Mouse (Mus musculus) kidney, embryonic 14.5 days (tissue): ENCODE data around the gene Slc25a3. TPM values are rescaled to one million over a fixed set of nuclear protein-coding genes. Genes with fewer than 3 reads are reported as not detected.
A peak's percentile ranks its signal among the peaks of the same experiment; 100 is the strongest.

ENCODE experiments used
- ATAC-seq: fragments of 200-750 bp; cut with Nextera tagmentation; 2 replicates; pipeline ENCODE4 v1.8.0; 2017; ENCODE audit warnings: moderate number of reproducible peaks, mild to moderate bottlenecking, moderate TSS enrichment, moderate library complexity; ENCODE audit not compliant: low FRiP score, low TSS enrichment
- H3K27ac ChIP-seq: fragments of 300-500 bp; sonication (generic); 2 replicates; pipeline ENCODE4 v1.5.1; 2014; ENCODE audit warnings: low read depth, mild to moderate bottlenecking, low read length, moderate library complexity, mixed read lengths
- H3K27me3 ChIP-seq: fragments of 300-500 bp; sonication (generic); 2 replicates; pipeline ENCODE4 v1.6.1; 2014; ENCODE audit warnings: mild to moderate bottlenecking, low read length; ENCODE audit not compliant: control insufficient read depth, insufficient read depth
- H3K36me3 ChIP-seq: fragments of 300-500 bp; sonication (generic); 2 replicates; pipeline ENCODE4 v1.6.1; 2014; ENCODE audit warnings: low read length, mixed read lengths; ENCODE audit not compliant: control insufficient read depth, insufficient read depth
- H3K4me1 ChIP-seq: fragments of 300-500 bp; sonication (generic); 2 replicates; pipeline ENCODE4 v1.6.1; 2014; ENCODE audit warnings: low read length, mixed read lengths; ENCODE audit not compliant: control insufficient read depth, insufficient read depth
- H3K4me2 ChIP-seq: fragments of 300-500 bp; sonication (generic); replicated peaks from 2 replicates; pipeline ENCODE4 v1.6.1; 2014; ENCODE audit warnings: low read depth, mild to moderate bottlenecking, low read length
- H3K4me3 ChIP-seq: fragments of 300-500 bp; sonication (generic); 2 replicates; pipeline ENCODE4 v1.5.1; 2014; ENCODE audit warnings: mild to moderate bottlenecking, low read length
- H3K9ac ChIP-seq: fragments of 300-500 bp; sonication (generic); 2 replicates; pipeline ENCODE4 v1.6.1; 2014; ENCODE audit warnings: low read depth, mild to moderate bottlenecking, low read length, moderate library complexity
- H3K9me3 ChIP-seq: fragments of 300-500 bp; sonication (generic); 2 replicates; pipeline ENCODE4 v1.6.1; 2016; ENCODE audit warnings: low read length; ENCODE audit not compliant: control insufficient read depth
- WGBS: fragments of 180-500 bp; shearing (Covaris S2); extraction: QIAGEN DNeasy Blood & Tissue Kit; methylation state at CpG from one replicate; pipeline ENCODE4 v1.1.7; 2014; 5-methylcytosine and 5-hydroxymethylcytosine counted together
- polyA plus RNA-seq: library from polyadenylated mRNA; unstranded; fragments of >200 nt; fragmentation: Nextera tagmentation; extraction: Ambion mirVana; gene quantifications from 2 replicates; pipeline ENCODE4 v1.2.1, GENCODE M21; 2014

Gene Slc25a3
- polyA plus RNA-seq, 1 experiment from 2014 or later = 625 TPM

DNA sequence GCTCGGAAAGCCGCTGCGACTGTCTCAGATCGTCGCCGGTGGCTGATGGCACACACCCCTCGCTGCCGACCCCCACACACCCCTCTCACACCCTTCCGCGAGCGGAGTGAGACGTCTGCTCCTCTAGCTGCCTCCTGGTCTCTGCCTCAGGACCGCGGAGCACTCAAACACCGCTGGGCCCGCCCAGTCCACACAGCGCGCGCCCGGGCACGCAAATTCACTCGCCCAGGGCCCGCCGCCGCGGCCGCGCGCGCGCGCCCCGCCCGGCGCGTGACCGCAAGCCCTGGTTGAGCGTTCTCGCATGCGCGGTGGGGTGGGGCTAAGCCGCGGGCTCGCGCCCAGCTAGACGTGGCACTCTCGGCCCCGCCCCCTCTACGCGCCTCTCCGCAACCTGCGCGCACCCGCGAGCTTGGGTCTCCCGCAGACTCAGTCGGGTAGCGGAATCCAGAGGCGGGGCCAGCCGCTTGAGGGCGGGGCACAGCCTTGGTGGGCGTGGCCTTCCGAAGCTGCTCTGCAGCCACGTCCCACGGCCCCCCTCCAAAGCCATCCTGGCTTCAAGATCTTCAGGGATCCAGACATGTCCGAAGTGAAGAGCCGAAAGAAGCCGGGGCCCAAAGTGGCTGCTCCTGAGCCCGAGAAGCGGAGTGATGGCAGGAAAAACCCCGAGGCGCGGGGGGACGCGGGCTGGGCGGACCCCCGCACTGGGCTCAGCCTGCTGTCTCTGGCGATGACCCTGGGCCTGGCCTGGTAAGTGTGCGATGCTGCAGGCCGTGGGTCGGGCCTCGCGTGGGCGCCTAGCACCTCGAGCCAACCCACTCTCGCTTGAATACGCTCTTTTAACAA is 41.1 kb downstream of the Slc25a3 start, which contains the start of the genes Apaf1 and Ikbip:
Gene Apaf1 (minus strand): TSS at position 221 of the 843 bp plus-strand sequence.
Gene Ikbip (plus strand): TSS at position 391 of the 843 bp plus-strand sequence.
- Histone ChIP-seq H3K4me3 (peak within 1 kb of the TSS; percentile 78), H3K9ac (peak within 1 kb of the TSS; percentile 84), H3K27ac (peak within 1 kb of the TSS; percentile 78), H3K27me3 (no peaks in the 10 kb centered on the region), H3K36me3 (0 out of 2 replicates have a peak, but pooled peaks cover 2% of the 10 kb centered on the region), H3K4me1 (no peaks in the 10 kb centered on the region), H3K9me3 (no peaks in the 10 kb centered on the region), H3K4me2 (peak within 1 kb of the TSS; percentile 74)
- WGBS = under 1% methylated on average over 80 of the region's 87 CpGs
- peak; percentile 96 for ATAC-seq

DNA sequence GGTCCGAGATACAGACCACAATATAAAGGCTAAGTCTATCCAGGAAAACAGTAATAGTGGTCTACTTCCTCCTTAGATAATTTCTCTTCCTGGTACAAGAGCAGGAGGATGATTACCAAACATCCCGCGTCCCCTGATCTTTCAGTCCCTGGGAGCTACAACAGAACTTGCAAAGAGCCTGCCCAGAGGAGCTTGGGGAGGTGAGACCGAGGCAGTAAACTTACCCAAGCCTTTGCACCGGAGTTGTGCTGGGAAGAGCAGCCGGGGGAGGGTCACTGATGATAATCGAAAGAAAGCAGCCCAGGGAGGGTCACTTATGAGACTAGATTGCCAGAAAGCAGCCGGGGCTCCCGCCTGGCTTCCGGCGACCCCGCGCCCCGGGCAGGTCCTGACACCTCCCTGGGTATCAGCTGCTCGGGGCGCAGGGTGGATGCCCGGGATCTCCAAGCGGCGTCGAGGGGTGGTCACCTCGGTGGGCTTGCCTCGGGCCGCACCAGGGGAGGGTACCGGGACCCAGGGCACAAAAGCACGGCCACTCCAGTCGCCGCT is 41.8 kb downstream of the Slc25a3 start:
- Histone ChIP-seq H3K4me1 (no peaks in the 10 kb centered on the region), H3K4me3 (peak overlapping the region; percentile 78), H3K9ac (peak overlapping the region; percentile 84), H3K27me3 (no peaks in the 10 kb centered on the region), H3K4me2 (peak overlapping the region; percentile 42), H3K27ac (peak overlapping the region; percentile 78), H3K36me3 (peaks cover 8% of the 10 kb centered on the region; the same call in 1 of the 2 replicates), H3K9me3 (no peaks in the 10 kb centered on the region)
- ATAC-seq = no peak; the same call in 1 of the 2 replicates
- WGBS = under 1% methylated on average over 27 of the region's 27 CpGs

- Histone ChIP-seq H3K9me3 (no peaks in the 10 kb centered on the region), H3K9ac (no peak overlapping the region), H3K27ac (no peak overlapping the region), H3K36me3 (peaks cover 22% of the 10 kb centered on the region; the same call in 1 of the 2 replicates), H3K4me1 (no peaks in the 10 kb centered on the region), H3K4me2 (no peak overlapping the region), H3K4me3 (no peak overlapping the region), H3K27me3 (no peaks in the 10 kb centered on the region)
- WGBS = 86% methylated on average over 5 of the region's 5 CpGs
- no peak for ATAC-seq
Measured at GRCm38 (mm10) chr10:91080540-91080939, 43.3 kb downstream of the Slc25a3 start.

DNA sequence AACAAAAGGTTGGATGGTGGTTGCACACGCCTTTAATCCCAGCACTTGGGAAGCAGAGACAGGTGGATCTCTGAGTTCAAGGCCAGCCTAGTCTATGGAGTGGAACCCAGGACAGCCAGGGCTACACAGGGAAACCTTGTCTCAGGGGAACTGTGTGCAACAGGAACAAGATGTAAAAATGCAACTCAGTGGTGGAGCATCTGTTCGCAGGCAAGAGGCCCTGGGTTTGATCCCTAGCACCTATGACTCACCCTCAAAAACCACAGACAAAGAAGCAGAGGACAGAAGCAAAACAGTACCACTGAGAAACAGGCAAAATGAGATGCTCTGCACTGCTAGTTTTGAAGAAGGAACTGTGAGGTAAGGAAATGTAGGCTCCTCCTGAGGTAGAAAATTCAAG is 47.2 kb downstream of the Slc25a3 start:
- H3K9me3 ChIP-seq = no peaks in the 10 kb centered on the region
- no peaks in the 10 kb centered on the region for H3K4me1 ChIP-seq
- 89% methylated on average over 2 of the region's 2 CpGs for WGBS
- H3K4me2 ChIP-seq = no peak overlapping the region
- no peak for ATAC-seq
- no peak overlapping the region for H3K9ac ChIP-seq
- H3K36me3 ChIP-seq = peaks cover 28% of the 10 kb centered on the region; the same call in 1 of the 2 replicates
- H3K4me3 ChIP-seq = no peak overlapping the region
- H3K27me3 ChIP-seq = no peaks in the 10 kb centered on the region
- no peak overlapping the region for H3K27ac ChIP-seq

- Histone ChIP-seq H3K4me1 (no peaks in the 10 kb centered on the region), H3K4me2 (no peak overlapping the region), H3K9ac (no peak overlapping the region), H3K27me3 (no peaks in the 10 kb centered on the region), H3K9me3 (no peaks in the 10 kb centered on the region), H3K4me3 (no peak overlapping the region), H3K27ac (no peak overlapping the region), H3K36me3 (peaks cover 36% of the 10 kb centered on the region; the same call in 1 of the 2 replicates)
- ATAC-seq = no peak
- 91% methylated on average over 3 of the region's 3 CpGs for whole genome bisulfite sequencing
Measured at GRCm38 (mm10) chr10:91073345-91073744, 50.5 kb downstream of the Slc25a3 start.

DNA sequence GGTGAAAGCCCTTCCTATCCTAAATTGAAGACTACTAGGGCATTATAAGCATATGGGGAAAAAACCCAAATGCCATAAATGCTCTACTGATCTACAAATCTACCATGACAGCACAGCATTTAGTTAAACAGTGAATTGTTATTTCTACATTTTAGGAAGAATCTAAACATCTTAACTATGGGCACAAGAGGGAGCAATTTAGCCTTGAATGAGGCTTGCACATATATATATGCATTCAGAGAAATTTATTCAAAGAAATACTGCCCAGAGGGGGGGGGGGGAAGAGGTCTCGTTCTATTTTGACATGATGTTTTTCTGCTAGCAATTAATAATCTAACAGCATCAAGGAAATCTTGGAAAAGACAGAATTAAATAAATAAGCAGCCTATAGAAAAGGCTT is 52.1 kb downstream of the Slc25a3 start:
- Histone ChIP-seq H3K4me3 (no peak overlapping the region), H3K4me1 (no peaks in the 10 kb centered on the region), H3K4me2 (no peak overlapping the region), H3K27ac (no peak overlapping the region), H3K9ac (no peak overlapping the region), H3K27me3 (no peaks in the 10 kb centered on the region), H3K9me3 (no peaks in the 10 kb centered on the region), H3K36me3 (peaks cover 32% of the 10 kb centered on the region)
- 62% methylated on average over 1 of the region's 1 CpGs for WGBS
- no peak for ATAC-seq

Other genes with a start within 250 kb of the Slc25a3 start
- 17.8 and 26.2 TPM in 2 replicates for gene Apaf1, start 41.3 kb downstream of the Slc25a3 start, polyA plus RNA-seq
- gene Ikbip, start 41.1 kb downstream of the Slc25a3 start, polyA plus RNA-seq = 37.9 and 39.6 TPM in 2 replicates
- gene Tmpo, start 57.3 kb upstream of the Slc25a3 start, polyA plus RNA-seq = 293 and 328 TPM in 2 replicates